Mouse (Mus musculus) G1E (cell line): ENCODE measurements around the gene Fxyd1.

ENCODE experiments used
- CTCF ChIP-seq: IDR thresholded peaks from 2 replicates; pipeline ENCODE4 v1.5.1; 2012; ENCODE audit warnings: low read depth, low read length, inconsistent platforms, mixed read lengths
- GATA1 ChIP-seq: IDR thresholded peaks from 2 replicates; pipeline ENCODE4 v1.6.1; 2012; ENCODE audit warnings: borderline replicate concordance, low read length, inconsistent platforms, mixed read lengths
- POLR2AphosphoS5 ChIP-seq: IDR thresholded peaks from 2 replicates; pipeline ENCODE4 v1.6.1; 2012; ENCODE audit warnings: low read depth, low read length, inconsistent platforms; ENCODE audit not compliant: insufficient replicate concordance
- TAL1 ChIP-seq: conservative IDR thresholded peaks from 2 replicates; pipeline ENCODE4 v1.6.1; 2012; ENCODE audit warnings: low read depth, low read length, inconsistent platforms, mixed read lengths

DNA sequence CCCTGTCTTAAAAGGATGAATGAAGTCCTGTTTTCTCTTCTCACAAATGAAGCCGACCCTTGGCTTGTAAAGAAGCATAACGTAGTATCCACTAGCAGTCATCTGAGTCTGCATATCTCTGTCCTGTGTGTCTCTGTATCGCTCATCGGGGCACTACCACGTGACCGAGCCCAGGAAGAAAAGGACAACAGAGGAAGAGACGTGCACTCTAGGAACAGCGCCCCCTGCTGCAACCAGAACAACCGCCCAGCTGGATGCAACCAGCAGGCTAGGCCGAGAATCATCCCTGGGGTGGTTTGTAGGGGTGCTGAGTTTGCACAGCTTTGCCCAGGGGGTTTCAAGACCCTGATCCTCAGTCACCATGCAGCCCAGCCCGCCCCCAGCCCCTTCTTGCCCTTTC lies 22.2 kb downstream of the Fxyd1 start:
- TF ChIP-seq CTCF (no peak), GATA1 (no peak), POLR2AphosphoS5 (no peak), TAL1 (no peak)
